Comparison of ENCODE assay signal across 8 mouse cellular contexts in genomic region chr11:48799921-48800701, GRCm38 (mm10). TPM values are rescaled to one million over a fixed set of nuclear protein-coding genes. Genes with fewer than 3 reads are reported as not detected.
DNase-seq lines count a peak whose midpoint lies in the region; ATAC-seq lines count a peak whose summit lies in the region.

TSS of gene Rack1 (plus strand) at chr11:48800332.

- H3K4me3 ChIP-seq in hindbrain, embryonic 14.5 days (replicated peaks; ENCODE audit: low read length), result peak within 1 kb of the TSS; percentile 59

- peak; percentile 94 for ATAC-seq in hindbrain, embryonic 14.5 days (ENCODE audit: low FRiP score)

- H3K9me3 ChIP-seq in hindbrain, embryonic 14.5 days (ENCODE audit: control insufficient read depth, low read length), result no peaks in the 10 kb centered on the region

- peak within 1 kb of the TSS; percentile 94 for H3K27ac ChIP-seq in hindbrain, embryonic 14.5 days

- peak; percentile 91 for DNase-seq in T-cell, adult 2 months (ENCODE audit: low spot score)
- DNase-seq in cerebellum, postnatal 36 days, result peak; percentile 88 to 93
- DNase-seq in frontal cortex, postnatal 36 days (ENCODE audit: low spot score in 2 of 2), result peak; percentile 92 to 95
- DNase-seq in hindbrain, embryonic 14.5 days (ENCODE audit: low spot score), result peak; percentile 90
- DNase-seq in layer of hippocampus, postnatal 36 days, result peak; percentile 91 to 93
- peak; percentile 90 for DNase-seq in lung, postnatal 25 days (ENCODE audit: low spot score)
- DNase-seq in retina, adult 2 months (ENCODE audit: low read depth, low spot score), result peak; percentile 77
- peak; percentile 87 for DNase-seq in thymus, postnatal 25 days

- peak within 1 kb of the TSS; percentile 81 for H3K4me2 ChIP-seq in hindbrain, embryonic 14.5 days (replicated peaks)

- peak within 1 kb of the TSS; percentile 84 for H3K9ac ChIP-seq in hindbrain, embryonic 14.5 days

- WGBS in hindbrain, embryonic 14.5 days, result under 1% methylated on average over 47 of the region's 47 CpGs

- peaks cover 40% of the 10 kb centered on the region for H3K36me3 ChIP-seq in hindbrain, embryonic 14.5 days (replicated peaks; ENCODE audit: control insufficient read depth, insufficient read depth)

- H3K4me1 ChIP-seq in hindbrain, embryonic 14.5 days (replicated peaks; ENCODE audit: control insufficient read depth, insufficient read depth, low read length), result peaks cover 33% of the 10 kb centered on the region

- H3K27me3 ChIP-seq in hindbrain, embryonic 14.5 days (ENCODE audit: control insufficient read depth, insufficient read depth, low read length), result no peaks in the 10 kb centered on the region

RNA-seq across cellular contexts. Expression of gene Rack1, which starts in this region (rescaled TPM):
- 418 and 454 TPM in 2 replicates for polyA plus RNA-seq in hindbrain, embryonic 14.5 days (2014; fragmentation: Nextera tagmentation; extraction: Ambion mirVana)
- total RNA-seq in layer of hippocampus, postnatal 36 days (2021), result 100 to 1,000 TPM; 241 to 254 TPM

Comparison
In these comparisons a context has a peak if more than half of its experiments do, and no peak if none do; other contexts are left out.
1. Peak in every context shown above with its lines: DNase-seq, ATAC-seq, H3K4me3 ChIP-seq and H3K27ac ChIP-seq.